Mouse (Mus musculus) kidney, adult 2 months (tissue): ENCODE measurements around the gene Gm38394.

Experiments used
- CTCF ChIP-seq: fragments of 200-500 bp; conservative IDR thresholded peaks from 2 replicates; pipeline ENCODE4 v1.5.1; 2011; ENCODE audit warnings: low read depth, mild to moderate bottlenecking, control low read depth, low read length, moderate library complexity, mixed read lengths; ENCODE audit not compliant: insufficient read depth, insufficient read length
- POLR2A ChIP-seq: fragments of 200-500 bp; IDR thresholded peaks from one replicate; pipeline ENCODE4 v1.6.1; 2011; ENCODE audit warnings: low read depth, low read length, control low read depth

DNA sequence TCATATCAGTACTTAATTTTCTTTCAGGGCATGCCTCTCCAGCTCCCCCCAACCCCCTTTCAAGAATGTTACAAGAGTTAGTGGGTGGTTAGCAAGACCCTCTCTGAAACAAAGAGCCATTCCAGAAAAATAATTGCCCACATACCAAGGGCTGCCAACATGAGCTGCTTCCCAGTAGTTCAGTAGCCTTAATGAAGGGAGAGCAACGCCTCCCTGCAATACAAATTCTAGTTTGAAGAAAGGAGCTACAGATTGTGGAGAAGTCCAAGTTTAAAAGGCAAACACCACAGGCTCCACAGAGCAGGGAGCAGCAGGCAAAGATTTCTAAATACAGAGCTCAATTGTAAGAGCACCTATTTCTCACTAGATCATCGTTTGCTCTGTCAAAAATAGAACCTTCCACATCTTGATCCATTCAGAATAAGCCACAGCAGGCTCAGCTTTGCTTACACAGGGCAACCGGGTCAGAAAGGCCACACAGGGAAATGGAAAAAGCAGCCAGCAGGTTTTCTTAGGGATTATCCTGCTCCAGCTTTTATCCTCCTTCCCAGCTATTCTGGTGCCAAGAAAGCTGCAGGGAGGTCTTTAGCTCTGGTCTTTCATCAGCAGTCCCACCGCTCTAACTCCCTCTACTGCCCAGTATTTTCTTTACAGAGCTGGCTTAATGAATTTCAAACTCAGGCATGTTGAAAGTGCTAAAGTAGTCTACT, 64.7 kb downstream of the Gm38394 start:
- TF ChIP-seq POLR2A (no peak), CTCF (0 out of 2 replicates have a peak, but pooled peaks have one; percentile 23)
